Mouse (Mus musculus) intestine, embryonic 14.5 days (tissue): ENCODE data around the gene Tax1bp3. TPM values are rescaled to one million over a fixed set of nuclear protein-coding genes. Genes with fewer than 3 reads are reported as not detected.
A peak's percentile ranks its signal among the peaks of the same experiment; 100 is the strongest.

Experiments used
- ATAC-seq: fragments of 200-750 bp; cut with Nextera tagmentation; replicated peaks from 2 replicates; pipeline ENCODE4 v1.8.0; 2017; ENCODE audit warnings: low read depth, moderate number of reproducible peaks, moderate TSS enrichment, moderate library complexity; ENCODE audit not compliant: low FRiP score, low TSS enrichment
- DNase-seq: peaks from one replicate; pipeline ENCODE4 v3.0.0-alpha.2; 2018; ENCODE audit warnings: low spot score
- H3K27ac ChIP-seq: fragments of 300-500 bp; sonication (generic); 2 replicates; pipeline ENCODE4 v1.5.1; 2014; ENCODE audit warnings: low read depth, mild to moderate bottlenecking, control low read depth
- H3K27me3 ChIP-seq: fragments of 300-500 bp; sonication (generic); replicated peaks from 2 replicates; pipeline ENCODE4 v1.6.1; 2014; ENCODE audit warnings: low read length, control low read depth; ENCODE audit not compliant: control insufficient read depth, insufficient read depth
- H3K36me3 ChIP-seq: fragments of 300-500 bp; sonication (generic); 2 replicates; pipeline ENCODE4 v1.6.1; 2014; ENCODE audit warnings: low read length, control low read depth; ENCODE audit not compliant: control insufficient read depth, insufficient read depth
- H3K4me1 ChIP-seq: fragments of 300-500 bp; sonication (generic); replicated peaks from 2 replicates; pipeline ENCODE4 v1.6.1; 2014; ENCODE audit warnings: low read length, control low read depth, mixed read lengths; ENCODE audit not compliant: control insufficient read depth, insufficient read depth
- H3K4me2 ChIP-seq: fragments of 300-500 bp; sonication (generic); 2 replicates; pipeline ENCODE4 v1.6.1; 2014; ENCODE audit warnings: low read length
- H3K4me3 ChIP-seq: fragments of 300-500 bp; sonication (generic); 2 replicates; pipeline ENCODE4 v1.5.1; 2014; ENCODE audit warnings: low read depth, low read length, control low read depth, mixed read lengths
- H3K9ac ChIP-seq: fragments of 300-500 bp; sonication (generic); 2 replicates; pipeline ENCODE4 v1.6.1; 2014; ENCODE audit warnings: mild to moderate bottlenecking, low read length
- H3K9me3 ChIP-seq: fragments of 300-500 bp; sonication (generic); 2 replicates; pipeline ENCODE4 v1.6.1; 2016; ENCODE audit warnings: low read length, control low read depth; ENCODE audit not compliant: control insufficient read depth
- WGBS: fragments of 180-500 bp; shearing (Covaris S2); extraction: QIAGEN DNeasy Blood & Tissue Kit; methylation state at CpG from one replicate; pipeline ENCODE4 v1.1.7; 2014; 5-methylcytosine and 5-hydroxymethylcytosine counted together
- polyA plus RNA-seq: library from polyadenylated mRNA; unstranded; fragments of >200 nt; fragmentation: Nextera tagmentation; extraction: Ambion mirVana; gene quantifications from 2 replicates; pipeline ENCODE4 v1.2.1, GENCODE M21; 2014

Gene Tax1bp3
- 233 and 258 TPM in 2 replicates for polyA plus RNA-seq

DNA sequence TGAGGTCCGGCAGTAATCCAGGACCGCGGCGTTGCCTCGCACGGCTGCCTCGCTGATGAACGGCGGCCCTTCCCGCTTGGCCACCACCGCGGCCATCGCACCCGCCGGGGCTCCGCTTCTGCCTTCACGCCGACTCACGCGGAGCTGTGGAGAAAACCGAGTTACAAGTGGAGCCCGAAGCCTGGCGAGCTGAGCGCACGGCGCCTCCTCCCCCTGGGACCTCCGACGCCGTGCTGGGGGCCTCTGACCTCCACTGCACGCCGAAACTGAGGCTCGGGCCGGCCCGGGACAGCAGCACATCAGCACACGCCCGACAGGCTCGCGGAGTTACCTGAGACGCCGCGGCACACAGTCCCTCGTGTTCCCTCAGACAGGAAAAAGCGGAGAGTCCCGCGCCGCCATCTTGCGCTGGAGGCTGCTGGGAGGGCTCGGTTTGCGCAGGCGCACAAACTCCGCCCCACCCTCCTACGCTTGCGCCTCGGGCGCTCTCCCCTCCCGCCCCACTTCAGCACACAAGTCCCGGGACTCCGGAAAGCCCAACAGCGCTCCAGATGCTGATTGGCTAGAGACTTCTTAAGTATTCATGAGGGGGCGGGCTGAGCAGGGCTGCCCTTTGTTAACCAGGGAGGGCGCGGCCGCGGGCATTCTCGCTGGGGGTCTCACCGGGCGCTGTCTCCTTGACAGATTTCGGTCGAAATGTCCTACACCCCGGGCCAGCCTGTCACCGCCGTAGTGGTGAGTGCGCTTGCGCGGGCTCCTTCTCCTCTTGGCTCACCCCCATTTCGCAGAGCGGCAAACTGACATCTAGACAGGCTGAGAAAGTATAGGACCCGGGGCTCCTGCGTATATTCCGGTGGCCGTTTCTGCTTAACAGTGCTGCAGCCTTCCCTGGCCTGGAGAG, at the start of gene Tax1bp3, which contains the start of gene Emc6:
Gene Tax1bp3 (plus strand): TSS at position 476 of the 901 bp plus-strand sequence.
Gene Emc6 (minus strand): TSS at position 430 of the 901 bp plus-strand sequence.
- under 1% methylated on average over 80 of the region's 81 CpGs for WGBS

DNA sequence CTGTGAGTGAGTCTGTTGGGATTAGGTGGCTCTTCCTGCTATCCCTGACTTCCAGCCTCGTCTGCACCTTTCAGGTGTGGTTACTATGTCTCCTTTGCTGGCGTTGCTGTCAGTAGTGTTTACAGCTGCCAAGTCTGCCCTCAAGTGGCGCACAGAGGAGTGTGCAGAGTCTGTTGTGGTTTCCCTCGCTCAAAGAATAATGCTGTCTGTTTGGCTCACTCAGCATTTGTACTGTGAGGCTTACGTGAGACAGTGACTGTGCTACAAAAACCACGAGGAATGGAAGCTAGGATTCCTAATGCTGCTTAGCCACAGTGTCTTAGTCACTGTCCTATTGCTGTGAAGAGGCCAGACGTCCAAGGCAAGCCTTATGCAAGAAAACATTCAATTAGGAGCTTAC, 45.9 kb upstream of the Tax1bp3 start:
- H3K9ac ChIP-seq = no peak overlapping the region
- H3K9me3 ChIP-seq = no peaks in the 10 kb centered on the region
- 76% methylated on average over 7 of the region's 7 CpGs for WGBS
- no peak overlapping the region for H3K4me2 ChIP-seq
- peaks cover 15% of the 10 kb centered on the region for H3K4me1 ChIP-seq
- no peak overlapping the region for H3K4me3 ChIP-seq
- H3K27ac ChIP-seq = no peak overlapping the region
- H3K27me3 ChIP-seq = no peaks in the 10 kb centered on the region
- peaks cover 17% of the 10 kb centered on the region; the same call in 1 of the 2 replicates for H3K36me3 ChIP-seq
- no peak for DNase-seq
- ATAC-seq = no peak

More for the DNA sequence above, at the start of gene Tax1bp3, which contains the start of gene Emc6:
- Histone ChIP-seq H3K9me3 (no peaks in the 10 kb centered on the region), H3K9ac (peak within 1 kb of the TSS; percentile 88), H3K27ac (peak within 1 kb of the TSS; percentile 97), H3K4me3 (peak within 1 kb of the TSS; percentile 91), H3K4me1 (peaks cover 28% of the 10 kb centered on the region), H3K36me3 (peaks cover 25% of the 10 kb centered on the region), H3K27me3 (no peaks in the 10 kb centered on the region), H3K4me2 (peak within 1 kb of the TSS; percentile 93)
- peak; percentile 94 for DNase-seq
- peak; percentile 96 for ATAC-seq

DNA sequence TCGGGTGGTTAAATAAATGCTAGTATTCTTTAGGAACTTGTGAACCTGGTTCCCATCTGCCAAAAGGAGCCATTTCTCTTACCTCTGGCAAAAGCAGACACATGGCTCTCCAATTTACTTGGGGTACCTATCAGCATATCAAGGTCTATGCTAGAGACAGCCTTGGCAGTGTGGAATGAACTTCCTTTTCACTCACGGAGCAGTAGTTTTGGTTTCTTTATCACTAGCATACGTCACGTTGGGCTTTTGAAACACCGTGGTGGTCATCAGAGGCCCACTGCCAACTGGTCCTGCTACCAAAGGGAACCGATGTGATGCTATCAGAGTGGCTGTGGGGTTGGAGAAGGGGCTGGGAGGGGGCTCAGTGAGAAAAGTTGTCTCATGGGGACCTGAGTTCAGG, 43.9 kb upstream of the Tax1bp3 start:
- DNase-seq = no peak
- Histone ChIP-seq H3K27me3 (no peaks in the 10 kb centered on the region), H3K9me3 (no peaks in the 10 kb centered on the region), H3K36me3 (peaks cover 17% of the 10 kb centered on the region; the same call in 1 of the 2 replicates), H3K4me2 (no peak overlapping the region), H3K4me1 (peaks cover 27% of the 10 kb centered on the region), H3K4me3 (no peak overlapping the region), H3K9ac (no peak overlapping the region), H3K27ac (no peak overlapping the region)
- WGBS = 95% methylated on average over 6 of the region's 6 CpGs
- no peak for ATAC-seq

DNA sequence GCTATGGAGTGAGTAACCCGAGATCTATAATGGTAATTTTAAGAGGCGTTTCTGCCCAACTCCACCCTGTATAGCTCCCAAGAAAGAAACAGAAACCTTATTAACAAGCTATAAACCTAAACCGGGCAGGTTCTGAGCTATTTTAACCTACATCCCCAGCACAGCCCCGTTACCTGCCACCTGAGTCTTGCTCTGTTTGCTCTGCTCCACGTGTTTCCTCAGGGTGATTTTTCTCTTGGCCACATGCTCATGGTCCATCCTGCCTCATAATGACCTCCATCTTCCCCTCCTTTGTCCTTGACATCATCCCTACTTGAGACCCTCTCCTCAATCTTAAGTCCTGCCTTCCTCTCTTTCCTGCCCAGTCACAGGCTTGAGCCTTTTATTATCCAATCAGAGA, 42.7 kb upstream of the Tax1bp3 start:
- Histone ChIP-seq H3K27ac (no peak overlapping the region), H3K9ac (0 out of 2 replicates have a peak overlapping the region, but pooled peaks have one; percentile 7), H3K9me3 (no peaks in the 10 kb centered on the region), H3K36me3 (peaks cover 17% of the 10 kb centered on the region; the same call in 1 of the 2 replicates), H3K27me3 (no peaks in the 10 kb centered on the region), H3K4me3 (no peak overlapping the region), H3K4me2 (peak overlapping the region; percentile 18; the same call in 1 of the 2 replicates), H3K4me1 (peaks cover 27% of the 10 kb centered on the region)
- ATAC-seq (no peak), DNase-seq (no peak)
- WGBS = 82% methylated on average over 5 of the region's 5 CpGs

DNA sequence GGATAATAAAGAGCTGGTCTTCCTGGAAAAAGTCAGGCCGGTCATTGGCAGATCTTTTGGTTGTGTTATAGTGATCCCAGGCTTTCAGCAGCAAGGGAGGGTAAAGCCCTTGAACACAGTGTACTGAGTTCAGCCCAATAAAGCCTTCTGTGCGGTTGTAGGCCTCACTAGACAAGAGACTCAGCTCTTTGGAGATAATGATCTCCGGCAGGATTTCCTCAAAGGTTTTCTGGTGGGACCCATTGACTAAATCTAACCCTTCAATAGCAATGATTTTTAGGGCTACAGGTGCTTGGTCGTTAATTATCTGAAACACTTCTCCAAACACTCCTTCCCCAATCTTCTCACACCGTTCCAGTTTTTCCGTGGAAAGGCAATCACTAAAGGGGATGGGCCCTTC, 40.3 kb upstream of the Tax1bp3 start:
- ATAC-seq (no peak), DNase-seq (no peak)
- Histone ChIP-seq H3K9ac (peak overlapping the region; percentile 65), H3K27ac (no peak overlapping the region), H3K36me3 (peaks cover 17% of the 10 kb centered on the region; the same call in 1 of the 2 replicates), H3K4me2 (peak overlapping the region; percentile 67), H3K4me1 (peaks cover 27% of the 10 kb centered on the region), H3K27me3 (no peaks in the 10 kb centered on the region), H3K9me3 (no peaks in the 10 kb centered on the region), H3K4me3 (peak overlapping the region; percentile 72)
- WGBS = 66% methylated on average over 6 of the region's 6 CpGs

DNA sequence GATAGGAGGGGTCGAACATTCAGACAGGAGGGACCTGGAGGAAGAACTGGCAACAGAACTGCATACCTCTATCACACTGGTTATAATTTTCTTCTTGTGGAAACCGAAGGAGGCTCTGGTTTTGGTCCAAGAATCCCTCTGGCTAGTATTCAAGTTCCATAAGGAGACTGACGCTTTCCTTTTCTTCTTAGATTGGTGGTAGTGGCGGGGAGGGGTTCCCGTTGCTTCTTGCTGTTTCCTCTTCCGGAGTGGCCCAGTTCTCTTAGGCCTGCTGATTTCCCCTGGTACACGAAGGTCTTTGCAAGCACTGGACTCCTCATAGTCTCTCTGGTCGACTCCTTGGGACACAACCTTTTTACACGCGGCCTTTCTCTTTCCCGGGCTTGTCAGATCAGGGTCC, 39.8 kb upstream of the Tax1bp3 start:
- peak; percentile 11; the same call in 1 of the 2 replicates for ATAC-seq
- peak overlapping the region; percentile 72 for H3K4me3 ChIP-seq
- peaks cover 27% of the 10 kb centered on the region for H3K4me1 ChIP-seq

DNA sequence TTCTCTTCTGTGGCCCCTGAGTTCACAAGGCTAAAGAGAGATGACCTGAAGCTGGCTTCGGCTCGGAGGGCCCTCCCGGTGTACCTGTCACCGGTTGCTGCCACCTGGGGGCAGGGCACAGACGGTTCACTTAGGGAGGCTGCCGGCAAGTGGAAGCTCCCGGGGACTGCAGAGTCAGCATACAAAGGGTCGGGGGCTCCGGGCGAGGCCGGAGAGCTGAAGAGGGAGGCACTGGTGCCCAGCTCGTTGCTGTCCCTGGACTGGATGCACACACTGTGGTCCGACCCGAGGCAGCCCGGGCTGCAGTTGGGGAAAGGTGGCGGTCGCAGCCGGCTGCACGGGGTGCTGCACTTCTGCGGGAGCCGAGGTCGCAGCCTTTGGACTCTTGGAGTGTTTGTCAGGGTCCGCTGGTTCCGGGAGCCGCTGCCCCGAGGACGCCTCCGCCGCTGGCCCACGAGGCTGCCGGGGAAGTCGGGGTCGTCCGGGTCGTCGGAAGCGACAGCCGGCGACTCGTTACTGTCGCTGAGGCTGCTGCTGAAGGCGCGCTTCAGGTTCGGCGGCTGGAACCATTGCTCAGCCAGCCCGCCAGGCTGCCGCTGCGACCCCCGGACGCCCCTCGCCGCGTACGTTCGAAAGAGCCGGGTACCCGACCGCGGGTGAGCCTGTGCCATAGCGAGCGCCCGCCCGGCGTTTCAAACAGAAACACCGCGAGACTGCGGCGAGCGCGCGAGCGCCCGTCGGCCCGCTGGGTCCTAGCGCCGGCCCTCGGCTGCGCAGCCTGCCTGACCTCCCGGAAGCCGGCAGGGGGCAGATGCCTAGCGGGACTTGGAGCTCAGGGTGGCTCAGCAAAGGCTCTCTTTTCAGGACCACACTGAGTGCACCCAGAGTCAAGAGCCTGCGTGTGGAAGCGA, 39.0 kb upstream of the Tax1bp3 start, which contains the start of gene Haspin:
Gene Haspin (minus strand): TSS at position 704 of the 911 bp plus-strand sequence.
- H3K27ac ChIP-seq = no peak within 1 kb of the TSS
- WGBS = under 1% methylated on average over 84 of the region's 84 CpGs
- H3K4me2 ChIP-seq = peak within 1 kb of the TSS; percentile 67
- DNase-seq = peak; percentile 96
- ATAC-seq = peak; percentile 94
- no peaks in the 10 kb centered on the region for H3K27me3 ChIP-seq
- peaks cover 10% of the 10 kb centered on the region; the same call in 1 of the 2 replicates for H3K36me3 ChIP-seq
- H3K4me1 ChIP-seq = peaks cover 27% of the 10 kb centered on the region
- H3K4me3 ChIP-seq = peak within 1 kb of the TSS; percentile 72
- H3K9ac ChIP-seq = peak within 1 kb of the TSS; percentile 65
- H3K9me3 ChIP-seq = no peaks in the 10 kb centered on the region

More for the DNA sequence above, 39.8 kb upstream of the Tax1bp3 start:
- no peaks in the 10 kb centered on the region for H3K9me3 ChIP-seq
- DNase-seq = no peak
- no peak overlapping the region for H3K27ac ChIP-seq
- H3K9ac ChIP-seq = peak overlapping the region; percentile 65
- H3K4me2 ChIP-seq = peak overlapping the region; percentile 67
- peaks cover 17% of the 10 kb centered on the region; the same call in 1 of the 2 replicates for H3K36me3 ChIP-seq
- H3K27me3 ChIP-seq = no peaks in the 10 kb centered on the region
- WGBS = 21% methylated on average over 11 of the region's 11 CpGs

DNA sequence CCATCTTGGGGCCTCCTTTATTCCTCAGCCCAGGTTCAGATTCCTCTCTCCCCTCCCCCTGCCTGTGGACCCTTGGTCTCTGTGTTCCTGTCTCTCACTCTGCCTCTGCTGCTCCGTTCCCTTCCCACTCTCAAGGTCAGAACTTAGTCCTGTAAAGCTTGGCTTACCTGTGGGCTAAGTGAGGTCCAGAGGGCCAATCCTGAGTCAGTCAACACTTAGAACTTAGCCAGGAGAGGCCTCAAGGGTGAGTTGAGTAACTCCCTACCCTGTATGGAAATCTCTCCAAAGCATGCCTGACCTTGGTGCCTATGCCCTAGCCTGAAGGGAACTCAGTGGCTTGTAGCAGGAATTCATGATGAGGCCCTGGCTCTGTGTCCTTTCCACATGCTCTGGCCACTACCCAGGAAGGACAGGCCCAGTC, 32.6 kb upstream of the Tax1bp3 start:
- no peak for DNase-seq
- Histone ChIP-seq H3K27ac (no peak overlapping the region), H3K36me3 (no peaks in the 10 kb centered on the region), H3K27me3 (no peaks in the 10 kb centered on the region), H3K4me3 (no peak overlapping the region), H3K9ac (no peak overlapping the region), H3K9me3 (no peaks in the 10 kb centered on the region), H3K4me2 (no peak overlapping the region), H3K4me1 (no peaks in the 10 kb centered on the region)
- no peak for ATAC-seq
- WGBS = 45% methylated on average over 1 of the region's 1 CpGs
